Mouse (Mus musculus): ENCODE data around the gene Snip1. TPM values are rescaled to one million over a fixed set of nuclear protein-coding genes. Genes with fewer than 3 reads are reported as not detected.

Snip1 gene
- polyA plus RNA-seq, 2 experiments: 20.5 to 33.1 TPM

DNA sequence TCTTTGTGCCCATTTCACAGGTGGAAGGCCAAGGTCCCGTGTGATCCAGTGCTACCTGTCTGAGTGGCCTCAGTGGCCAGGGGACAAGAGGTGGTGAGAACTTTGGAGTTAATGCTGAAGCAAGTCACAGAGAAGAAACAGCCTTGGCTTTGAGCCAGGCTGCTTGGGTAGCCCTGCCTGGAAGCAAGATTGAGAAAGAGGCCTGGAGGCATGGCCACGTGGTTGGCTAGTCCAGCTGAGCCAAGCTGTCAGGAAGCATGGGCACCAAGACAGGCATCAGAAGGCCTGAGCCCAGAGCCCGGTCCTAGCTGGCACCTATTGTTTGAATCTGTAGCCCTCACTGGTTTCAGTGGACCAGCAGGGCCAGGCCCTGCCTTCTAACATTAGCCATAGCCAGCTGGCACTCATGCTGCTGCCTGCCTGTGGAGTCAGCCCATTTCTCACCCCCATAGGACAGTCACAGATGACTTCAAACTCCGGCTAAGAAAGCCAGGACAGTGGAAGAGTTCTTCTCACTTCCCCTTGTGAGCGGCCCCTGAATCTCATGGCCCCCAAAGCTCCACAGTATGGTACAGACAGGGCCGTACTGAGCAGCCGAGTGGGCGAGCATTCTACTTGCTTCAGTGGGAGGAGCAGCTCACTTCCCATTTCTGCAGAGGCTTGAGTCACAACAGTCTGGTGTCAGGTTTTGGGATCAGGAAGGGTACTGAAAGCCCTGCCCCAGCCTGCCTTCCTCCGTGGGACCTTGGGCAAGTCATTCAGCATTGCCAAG lies 49.8 kb downstream of the Snip1 start:
- peaks cover 9% of the 10 kb centered on the region; the same call in 1 of the 2 replicates for H3K36me3 ChIP-seq (ENCODE audit: control insufficient read depth, insufficient read depth, low read length)
- H3K27me3 ChIP-seq (ENCODE audit: control insufficient read depth, insufficient read depth, low read length): no peaks in the 10 kb centered on the region
- no peak overlapping the region for H3K27ac ChIP-seq (replicated peaks; ENCODE audit: low read depth, low read length)
- peak; percentile 13; the same call in 1 of the 2 replicates for ATAC-seq (ENCODE audit: low FRiP score, low read depth)
- WGBS: 74% methylated on average over 9 of the region's 9 CpGs
- peak; percentile 54 for DNase-seq (ENCODE audit: low spot score)
- no peak for TF ChIP-seq POLR2A (IDR thresholded peaks at IDR 0.05; ENCODE audit: borderline replicate concordance, extremely low read depth, insufficient read depth, insufficient read length)
- H3K9me3 ChIP-seq (ENCODE audit: control insufficient read depth, low read length): no peaks in the 10 kb centered on the region
- no peak overlapping the region for H3K9ac ChIP-seq (ENCODE audit: low read depth, low read length, severe bottlenecking)
- no peak overlapping the region for H3K4me3 ChIP-seq (replicated peaks; ENCODE audit: low read length)
- H3K4me1 ChIP-seq (ENCODE audit: control insufficient read depth, insufficient read depth, low read length): peaks cover 17% of the 10 kb centered on the region; the same call in 1 of the 2 replicates
- no peak overlapping the region for H3K4me2 ChIP-seq (replicated peaks; ENCODE audit: low read depth, low read length, severe bottlenecking)

GRCm38 (mm10) chr4:125116929-125117328 lies 50.5 kb downstream of the Snip1 start:
- Histone ChIP-seq H3K4me2 (replicated peaks; ENCODE audit: low read depth, low read length, severe bottlenecking) (no peak overlapping the region), H3K36me3 (ENCODE audit: control insufficient read depth, insufficient read depth, low read length) (peaks cover 8% of the 10 kb centered on the region; the same call in 1 of the 2 replicates), H3K9me3 (ENCODE audit: control insufficient read depth, low read length) (no peaks in the 10 kb centered on the region), H3K9ac (ENCODE audit: low read depth, low read length, severe bottlenecking) (no peak overlapping the region), H3K27me3 (ENCODE audit: control insufficient read depth, insufficient read depth, low read length) (no peaks in the 10 kb centered on the region), H3K27ac (replicated peaks; ENCODE audit: low read depth, low read length) (no peak overlapping the region), H3K4me1 (ENCODE audit: control insufficient read depth, insufficient read depth, low read length) (peaks cover 17% of the 10 kb centered on the region; the same call in 1 of the 2 replicates), H3K4me3 (replicated peaks; ENCODE audit: low read length) (no peak overlapping the region)
- TF ChIP-seq POLR2A (IDR thresholded peaks at IDR 0.05; ENCODE audit: borderline replicate concordance, extremely low read depth, insufficient read depth, insufficient read length): no peak
- DNase-seq (ENCODE audit: low spot score) (no peak), ATAC-seq (ENCODE audit: low FRiP score, low read depth) (no peak)
- 69% methylated on average over 13 of the region's 13 CpGs for WGBS

GRCm38 (mm10) chr4:125117902-125118320 lies 51.4 kb downstream of the Snip1 start:
- Histone ChIP-seq H3K36me3 (ENCODE audit: control insufficient read depth, insufficient read depth, low read length) (0 out of 2 replicates have a peak, but pooled peaks cover 4% of the 10 kb centered on the region), H3K9ac (ENCODE audit: low read depth, low read length, severe bottlenecking) (no peak overlapping the region), H3K4me1 (ENCODE audit: control insufficient read depth, insufficient read depth, low read length) (peaks cover 17% of the 10 kb centered on the region; the same call in 1 of the 2 replicates), H3K27me3 (ENCODE audit: control insufficient read depth, insufficient read depth, low read length) (no peaks in the 10 kb centered on the region), H3K9me3 (ENCODE audit: control insufficient read depth, low read length) (no peaks in the 10 kb centered on the region), H3K4me2 (replicated peaks; ENCODE audit: low read depth, low read length, severe bottlenecking) (no peak overlapping the region), H3K4me3 (replicated peaks; ENCODE audit: low read length) (no peak overlapping the region), H3K27ac (replicated peaks; ENCODE audit: low read depth, low read length) (no peak overlapping the region)
- DNase-seq (ENCODE audit: low spot score): no peak
- no peak for TF ChIP-seq POLR2A (IDR thresholded peaks at IDR 0.05; ENCODE audit: borderline replicate concordance, extremely low read depth, insufficient read depth, insufficient read length)
- no peak for ATAC-seq (ENCODE audit: low FRiP score, low read depth)
- 80% methylated on average over 7 of the region's 7 CpGs for WGBS

GRCm38 (mm10) chr4:125119070-125119469 lies 52.6 kb downstream of the Snip1 start:
- Histone ChIP-seq H3K36me3 (ENCODE audit: control insufficient read depth, insufficient read depth, low read length) (0 out of 2 replicates have a peak, but pooled peaks cover 4% of the 10 kb centered on the region), H3K4me3 (replicated peaks; ENCODE audit: low read length) (no peak overlapping the region), H3K9me3 (ENCODE audit: control insufficient read depth, low read length) (no peaks in the 10 kb centered on the region), H3K27me3 (ENCODE audit: control insufficient read depth, insufficient read depth, low read length) (no peaks in the 10 kb centered on the region), H3K4me2 (replicated peaks; ENCODE audit: low read depth, low read length, severe bottlenecking) (no peak overlapping the region), H3K9ac (ENCODE audit: low read depth, low read length, severe bottlenecking) (no peak overlapping the region), H3K27ac (replicated peaks; ENCODE audit: low read depth, low read length) (no peak overlapping the region), H3K4me1 (ENCODE audit: control insufficient read depth, insufficient read depth, low read length) (peaks cover 17% of the 10 kb centered on the region; the same call in 1 of the 2 replicates)
- TF ChIP-seq POLR2A (IDR thresholded peaks at IDR 0.05; ENCODE audit: borderline replicate concordance, extremely low read depth, insufficient read depth, insufficient read length): no peak
- ATAC-seq (ENCODE audit: low FRiP score, low read depth): no peak
- 38% methylated on average over 10 of the region's 10 CpGs for WGBS
- DNase-seq (ENCODE audit: low spot score): no peak

- TF ChIP-seq POLR2A (IDR thresholded peaks at IDR 0.05; ENCODE audit: borderline replicate concordance, extremely low read depth, insufficient read depth, insufficient read length): no peak
- WGBS: 92% methylated on average over 11 of the region's 11 CpGs
- ATAC-seq (ENCODE audit: low FRiP score, low read depth) (no peak), DNase-seq (ENCODE audit: low spot score) (no peak)
- H3K9me3 ChIP-seq (ENCODE audit: control insufficient read depth, low read length): no peaks in the 10 kb centered on the region
- H3K4me2 ChIP-seq (replicated peaks; ENCODE audit: low read depth, low read length, severe bottlenecking): no peak overlapping the region
- no peak overlapping the region for H3K9ac ChIP-seq (ENCODE audit: low read depth, low read length, severe bottlenecking)
- peaks cover 14% of the 10 kb centered on the region; the same call in 1 of the 2 replicates for H3K4me1 ChIP-seq (ENCODE audit: control insufficient read depth, insufficient read depth, low read length)
- 0 out of 2 replicates have a peak, but pooled peaks cover 4% of the 10 kb centered on the region for H3K36me3 ChIP-seq (ENCODE audit: control insufficient read depth, insufficient read depth, low read length)
- no peaks in the 10 kb centered on the region for H3K27me3 ChIP-seq (ENCODE audit: control insufficient read depth, insufficient read depth, low read length)
- no peak overlapping the region for H3K27ac ChIP-seq (replicated peaks; ENCODE audit: low read depth, low read length)
- H3K4me3 ChIP-seq (replicated peaks; ENCODE audit: low read length): no peak overlapping the region
Measured at GRCm38 (mm10) chr4:125119721-125120120, 53.2 kb downstream of the Snip1 start.
